Mouse (Mus musculus) stomach, postnatal 0 days (tissue): Measurements from ENCODE around the gene Wnt9b. TPM values are rescaled to one million over a fixed set of nuclear protein-coding genes. Genes with fewer than 3 reads are reported as not detected.

Experiments used
- ATAC-seq: fragments of 200-750 bp; cut with Nextera tagmentation; 2 replicates; pipeline ENCODE4 v1.8.0; 2017; ENCODE audit not compliant: low FRiP score, low TSS enrichment
- DNase-seq: peaks from one replicate; pipeline ENCODE4 v3.0.0-alpha.2; 2016; ENCODE audit warnings: low spot score
- H3K27ac ChIP-seq: fragments of 300-500 bp; sonication (generic); replicated peaks from 2 replicates; pipeline ENCODE4 v1.5.1; 2014; ENCODE audit warnings: mild to moderate bottlenecking, control low read depth
- H3K27me3 ChIP-seq: fragments of 300-500 bp; sonication (generic); 2 replicates; pipeline ENCODE4 v1.6.1; 2014; ENCODE audit warnings: low read length; ENCODE audit not compliant: control insufficient read depth, insufficient read depth
- H3K36me3 ChIP-seq: fragments of 300-500 bp; sonication (generic); 2 replicates; pipeline ENCODE4 v1.6.1; 2014; ENCODE audit warnings: low read length, mixed read lengths; ENCODE audit not compliant: control insufficient read depth, insufficient read depth
- H3K4me1 ChIP-seq: fragments of 300-500 bp; sonication (generic); replicated peaks from 2 replicates; pipeline ENCODE4 v1.6.1; 2014; ENCODE audit warnings: antibody characterized with exemption; ENCODE audit not compliant: control insufficient read depth, insufficient read depth
- H3K4me2 ChIP-seq: fragments of 300-500 bp; sonication (generic); replicated peaks from 2 replicates; pipeline ENCODE4 v1.6.1; 2014; ENCODE audit warnings: low read depth, mild to moderate bottlenecking, control low read depth, moderate library complexity
- H3K4me3 ChIP-seq: fragments of 300-500 bp; sonication (generic); 2 replicates; pipeline ENCODE4 v1.5.1; 2014; ENCODE audit warnings: low read depth, low read length, control low read depth
- H3K9ac ChIP-seq: fragments of 300-500 bp; sonication (generic); 2 replicates; pipeline ENCODE4 v1.6.1; 2014; ENCODE audit warnings: mild to moderate bottlenecking, low read length, control low read depth, mixed read lengths
- H3K9me3 ChIP-seq: fragments of 300-500 bp; sonication (generic); 2 replicates; pipeline ENCODE4 v1.6.1; 2016; ENCODE audit warnings: low read length; ENCODE audit not compliant: control insufficient read depth
- CTCF ChIP-seq: IDR thresholded peaks from 2 replicates; pipeline ENCODE4 v1.5.1; 2016; ENCODE audit warnings: antibody characterized with exemption, low read depth, mild to moderate bottlenecking, moderate library complexity
- EP300 ChIP-seq: optimal IDR thresholded peaks from 2 replicates; pipeline ENCODE3; 2016; ENCODE audit warnings: antibody characterized with exemption
- WGBS: fragments of 180-500 bp; shearing (Covaris S2); extraction: QIAGEN DNeasy Blood & Tissue Kit; methylation state at CpG from one replicate; pipeline ENCODE4 v1.1.7; 2014; 5-methylcytosine and 5-hydroxymethylcytosine counted together
- polyA plus RNA-seq: library from polyadenylated mRNA; unstranded; fragments of >200 nt; fragmentation: Nextera tagmentation; extraction: Ambion mirVana; gene quantifications from 2 replicates; pipeline ENCODE4 v1.2.1, GENCODE M21; 2015

Gene Wnt9b
- not detected in 2 replicates for polyA plus RNA-seq

- Histone ChIP-seq H3K27me3 (peaks cover 9% of the 10 kb centered on the region), H3K27ac (no peak within 1 kb of the TSS), H3K4me2 (peak within 1 kb of the TSS; percentile 62), H3K9me3 (no peaks in the 10 kb centered on the region), H3K4me3 (peak within 1 kb of the TSS; percentile 39), H3K4me1 (peaks cover 2% of the 10 kb centered on the region; the same call in 1 of the 2 replicates), H3K9ac (peak within 1 kb of the TSS; percentile 27; the same call in 1 of the 2 replicates), H3K36me3 (no peaks in the 10 kb centered on the region)
- peak; percentile 83 for DNase-seq
- TF ChIP-seq CTCF: no peak
- TF ChIP-seq EP300: no peak
- peak; percentile 90 for ATAC-seq
- WGBS: under 1% methylated on average over 59 of the region's 68 CpGs
Measured at GRCm38 (mm10) chr11:103749306-103750089, at the start of gene Wnt9b. Wnt9b (minus strand) TSS chr11:103749821.

- H3K27me3 ChIP-seq: no peaks in the 10 kb centered on the region; the same call in 1 of the 2 replicates
- H3K27ac ChIP-seq: no peak overlapping the region
- H3K9ac ChIP-seq: no peak overlapping the region
- 49% methylated on average over 5 of the region's 5 CpGs for WGBS
- ATAC-seq (no peak), DNase-seq (no peak)
- H3K4me3 ChIP-seq: no peak overlapping the region
- H3K9me3 ChIP-seq: no peaks in the 10 kb centered on the region
- no peaks in the 10 kb centered on the region for H3K4me1 ChIP-seq
- no peak overlapping the region for H3K4me2 ChIP-seq
- no peak for TF ChIP-seq EP300
- no peak for TF ChIP-seq CTCF
- no peaks in the 10 kb centered on the region for H3K36me3 ChIP-seq
Measured at GRCm38 (mm10) chr11:103789951-103790350, 40.3 kb upstream of the Wnt9b start.

- no peak for TF ChIP-seq EP300
- TF ChIP-seq CTCF: no peak
- peaks cover 8% of the 10 kb centered on the region for H3K27me3 ChIP-seq
- H3K4me3 ChIP-seq: no peak overlapping the region
- no peak overlapping the region for H3K27ac ChIP-seq
- H3K36me3 ChIP-seq: no peaks in the 10 kb centered on the region
- 27% methylated on average over 9 of the region's 9 CpGs for WGBS
- H3K4me1 ChIP-seq: no peaks in the 10 kb centered on the region
- no peak; the same call in 1 of the 2 replicates for ATAC-seq
- H3K9ac ChIP-seq: no peak overlapping the region
- no peaks in the 10 kb centered on the region for H3K9me3 ChIP-seq
- H3K4me2 ChIP-seq: no peak overlapping the region
- no peak for DNase-seq
Measured at GRCm38 (mm10) chr11:103780152-103780551, 30.5 kb upstream of the Wnt9b start.

- peak overlapping the region; percentile 24 for H3K4me3 ChIP-seq
- DNase-seq (no peak), ATAC-seq (no peak)
- no peaks in the 10 kb centered on the region for H3K9me3 ChIP-seq
- no peaks in the 10 kb centered on the region for H3K36me3 ChIP-seq
- WGBS: 2% methylated on average over 19 of the region's 19 CpGs
- H3K9ac ChIP-seq: no peak overlapping the region
- H3K4me2 ChIP-seq: peak overlapping the region; percentile 41
- TF ChIP-seq EP300: no peak
- TF ChIP-seq CTCF: no peak
- H3K4me1 ChIP-seq: peaks cover 2% of the 10 kb centered on the region; the same call in 1 of the 2 replicates
- peaks cover 22% of the 10 kb centered on the region for H3K27me3 ChIP-seq
- no peak overlapping the region for H3K27ac ChIP-seq
Measured at GRCm38 (mm10) chr11:103774228-103774530, 24.6 kb upstream of the Wnt9b start.

- peak within 1 kb of the TSS; percentile 24 for H3K4me3 ChIP-seq
- H3K9me3 ChIP-seq: no peaks in the 10 kb centered on the region
- H3K27me3 ChIP-seq: peaks cover 22% of the 10 kb centered on the region
- no peak within 1 kb of the TSS for H3K27ac ChIP-seq
- DNase-seq: no peak
- no peak within 1 kb of the TSS for H3K9ac ChIP-seq
- TF ChIP-seq EP300 (no peak), CTCF (no peak)
- WGBS: under 1% methylated on average over 60 of the region's 60 CpGs
- H3K36me3 ChIP-seq: no peaks in the 10 kb centered on the region
- no peak for ATAC-seq
- peaks cover 2% of the 10 kb centered on the region; the same call in 1 of the 2 replicates for H3K4me1 ChIP-seq
- peak within 1 kb of the TSS; percentile 41 for H3K4me2 ChIP-seq
Measured at GRCm38 (mm10) chr11:103773387-103774227, 24.0 kb upstream of the Wnt9b start, which contains the start of gene Wnt3. Wnt3 (plus strand) TSS chr11:103774150.
